Mouse (Mus musculus) kidney, postnatal 36 days (tissue): ENCODE measurements around the gene Gm45716.

Experiments
- DNase-seq, 2 experiments: peaks; one replicate each; pipeline ENCODE4 v3.0.0; 2021 to 2022; ENCODE audit warnings: mixed read lengths in 2 of 2

Gene Gm45716

DNA sequence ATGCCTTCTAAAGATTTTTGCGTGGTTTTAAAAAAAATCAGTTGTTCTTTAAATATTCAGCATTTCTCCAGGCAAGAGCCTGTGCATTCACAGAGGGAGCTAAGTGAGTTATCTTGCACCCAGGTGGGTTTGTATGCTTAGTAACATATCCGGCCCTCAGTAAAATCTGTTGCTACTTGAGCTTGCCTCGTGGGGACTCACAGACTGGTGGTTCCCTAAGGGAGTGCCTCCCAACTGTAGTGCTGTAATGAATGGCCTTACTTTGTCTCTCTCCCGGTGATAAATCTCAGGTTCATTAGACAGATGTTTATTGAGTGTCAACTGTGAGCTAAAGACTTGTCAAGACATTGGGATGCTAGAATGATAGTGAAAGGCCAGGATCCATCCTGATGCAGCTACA is 97.1 kb downstream of the Gm45716 start:
- no peak for DNase-seq

DNA sequence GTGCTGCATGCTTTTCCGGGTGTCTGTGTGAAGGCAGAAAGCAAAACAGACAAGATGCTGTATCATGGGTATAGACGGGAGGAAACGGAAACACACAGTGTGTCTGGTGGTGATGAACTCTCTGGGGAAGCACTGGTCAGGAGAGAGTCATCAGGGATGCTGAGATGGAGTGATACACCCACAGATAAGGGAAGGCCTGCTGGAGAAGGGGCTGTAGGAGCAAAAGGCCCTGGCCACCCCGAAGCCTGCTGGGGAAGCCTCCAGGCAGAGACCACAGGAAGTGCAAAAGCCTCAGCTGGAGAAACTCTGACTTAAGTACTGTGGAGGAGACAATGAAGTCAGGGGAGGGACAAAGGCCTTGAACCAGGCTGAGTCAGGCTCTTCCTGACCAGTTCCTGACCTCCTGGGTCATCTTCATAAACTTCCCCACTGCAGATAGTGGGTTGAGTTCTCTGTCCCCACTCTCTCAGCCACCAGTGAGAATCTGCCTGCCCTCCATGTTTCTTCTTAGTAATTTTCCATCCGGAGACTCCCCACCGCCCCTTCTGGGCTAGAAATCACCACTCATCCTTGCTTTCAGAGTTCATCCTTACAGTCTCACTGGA is 99.2 kb downstream of the Gm45716 start:
- no peak for DNase-seq

DNA sequence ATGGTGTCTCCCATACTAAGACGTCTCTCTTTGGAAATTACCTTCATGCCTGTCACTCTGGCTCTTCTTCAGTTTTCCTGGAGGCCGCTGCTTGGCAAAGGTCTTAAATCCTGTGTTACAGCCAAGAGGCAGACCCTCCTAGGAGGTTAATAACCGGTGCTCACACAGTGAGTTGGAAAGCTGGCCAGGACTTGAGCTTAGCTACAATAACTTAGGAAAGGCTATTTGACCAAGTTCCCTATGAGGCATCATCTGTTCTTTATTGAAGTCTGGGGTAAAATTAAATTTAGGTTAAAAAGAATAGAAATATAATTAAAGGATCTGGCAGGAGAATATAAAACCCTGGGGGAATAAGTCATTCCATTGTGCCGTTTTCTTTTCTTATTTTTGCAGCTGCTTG is 103.7 kb downstream of the Gm45716 start:
- DNase-seq, result no peak

DNA sequence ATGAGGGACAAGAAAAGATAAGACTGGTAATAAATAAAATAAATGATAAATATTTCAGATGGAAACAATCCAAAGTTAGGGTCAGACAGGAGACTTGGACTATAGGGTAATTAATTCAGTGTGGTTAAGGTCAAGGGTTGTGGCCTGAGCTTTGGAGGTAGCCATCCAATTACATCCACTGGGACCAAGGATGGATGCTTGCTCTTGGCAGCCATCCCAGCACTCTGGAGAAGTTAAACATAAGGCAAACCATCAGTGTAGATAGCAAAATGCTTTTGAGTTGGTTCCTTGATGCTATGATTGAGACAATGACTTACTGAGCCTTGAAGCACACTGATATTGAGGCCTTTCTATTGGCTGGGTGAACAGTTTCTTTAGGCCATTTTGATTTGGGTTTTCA is 105.3 kb downstream of the Gm45716 start:
- DNase-seq, result peak; percentile 18 to 32

DNA sequence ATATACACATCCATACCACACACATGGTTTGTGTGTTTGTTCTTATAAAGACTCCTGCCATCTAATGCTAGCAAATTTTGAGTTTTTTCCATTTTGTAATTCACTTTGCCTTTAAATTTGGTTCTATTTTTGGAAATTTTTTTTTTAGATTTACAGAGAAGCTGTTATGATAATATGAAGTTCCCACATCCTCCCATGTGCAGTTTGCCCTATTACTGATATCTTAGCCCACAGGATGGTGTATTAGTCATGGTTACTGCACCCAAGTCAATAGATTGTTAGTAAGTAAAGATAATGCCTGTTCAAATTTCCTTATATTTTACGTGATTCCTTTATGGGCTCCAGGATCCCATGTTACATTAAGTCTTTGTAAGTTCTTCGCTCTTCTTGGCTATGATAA is 107.1 kb downstream of the Gm45716 start:
- no peak for DNase-seq
